Mouse (Mus musculus) spleen, adult 2 months (tissue): ENCODE measurements at regions not wholly inside any gene's neighbourhood (a gene's known extent, or its start where the extent isn't known, plus 50 kb on each side); places are given as distances from the start of the nearest gene placed in this dataset.

ENCODE experiments used
- CTCF ChIP-seq: fragments of 200-500 bp; IDR thresholded peaks from 2 replicates; pipeline ENCODE4 v1.5.1; 2011; ENCODE audit warnings: mild to moderate bottlenecking, inconsistent platforms; ENCODE audit not compliant: insufficient read depth, insufficient read length, insufficient replicate concordance; ENCODE audit errors: extremely low read depth
- POLR2A ChIP-seq: fragments of 200-500 bp; IDR thresholded peaks from 2 replicates; pipeline ENCODE4 v1.6.1; 2011; ENCODE audit warnings: low read depth, low read length, inconsistent platforms

- TF ChIP-seq POLR2A (no peak), CTCF (no peak)
Observed at GRCm38 (mm10) chr1:161728546-161729206, 59.6 kb downstream of the Fasl start.
